Mouse (Mus musculus) lung, embryonic 14.5 days (tissue): ENCODE results near the gene Smndc1. TPM values are rescaled to one million over a fixed set of nuclear protein-coding genes. Genes with fewer than 3 reads are reported as not detected.

Source experiments
- ATAC-seq: fragments of 200-750 bp; cut with Nextera tagmentation; 2 replicates; pipeline ENCODE4 v1.8.0; 2017; ENCODE audit warnings: mild to moderate bottlenecking, moderate TSS enrichment, moderate library complexity; ENCODE audit not compliant: insufficient read depth
- DNase-seq: peaks from one replicate; pipeline ENCODE4 v3.0.0-alpha.2; 2015
- H3K27ac ChIP-seq: fragments of 300-500 bp; sonication (generic); 2 replicates; pipeline ENCODE4 v1.5.1; 2014; ENCODE audit warnings: low read depth, mild to moderate bottlenecking, moderate library complexity
- H3K27me3 ChIP-seq: fragments of 300-500 bp; sonication (generic); 2 replicates; pipeline ENCODE4 v1.6.1; 2014; ENCODE audit warnings: low read length, control low read depth; ENCODE audit not compliant: insufficient read depth
- H3K36me3 ChIP-seq: fragments of 300-500 bp; sonication (generic); 2 replicates; pipeline ENCODE4 v1.6.1; 2014; ENCODE audit warnings: control low read depth; ENCODE audit not compliant: insufficient read depth
- H3K4me1 ChIP-seq: fragments of 300-500 bp; sonication (generic); 2 replicates; pipeline ENCODE4 v1.6.1; 2014; ENCODE audit warnings: antibody characterized with exemption, control low read depth; ENCODE audit not compliant: insufficient read depth
- H3K4me2 ChIP-seq: fragments of 300-500 bp; sonication (generic); 2 replicates; pipeline ENCODE4 v1.6.1; 2014; ENCODE audit warnings: mild to moderate bottlenecking
- H3K4me3 ChIP-seq: fragments of 300-500 bp; sonication (generic); 2 replicates; pipeline ENCODE4 v1.5.1; 2014; ENCODE audit warnings: low read depth, low read length
- H3K9ac ChIP-seq: fragments of 300-500 bp; sonication (generic); 2 replicates; pipeline ENCODE4 v1.6.1; 2014
- H3K9me3 ChIP-seq: fragments of 300-500 bp; sonication (generic); 2 replicates; pipeline ENCODE4 v1.6.1; 2016; ENCODE audit warnings: low read depth, low read length, control low read depth
- CTCF ChIP-seq: IDR thresholded peaks from 2 replicates; pipeline ENCODE4 v1.5.1; 2016; ENCODE audit warnings: antibody characterized with exemption, low read depth
- WGBS: fragments of 180-500 bp; shearing (Covaris S2); extraction: QIAGEN DNeasy Blood & Tissue Kit; methylation state at CpG from one replicate; pipeline ENCODE4 v1.1.7; 2014; 5-methylcytosine and 5-hydroxymethylcytosine counted together
- polyA plus RNA-seq: library from polyadenylated mRNA; unstranded; fragments of >200 nt; fragmentation: Nextera tagmentation; extraction: Ambion mirVana; gene quantifications from 2 replicates; pipeline ENCODE4 v1.2.1, GENCODE M21; 2014

The Smndc1 gene
- polyA plus RNA-seq, 1 experiment from 2014 or later: 45.8 TPM

DNA sequence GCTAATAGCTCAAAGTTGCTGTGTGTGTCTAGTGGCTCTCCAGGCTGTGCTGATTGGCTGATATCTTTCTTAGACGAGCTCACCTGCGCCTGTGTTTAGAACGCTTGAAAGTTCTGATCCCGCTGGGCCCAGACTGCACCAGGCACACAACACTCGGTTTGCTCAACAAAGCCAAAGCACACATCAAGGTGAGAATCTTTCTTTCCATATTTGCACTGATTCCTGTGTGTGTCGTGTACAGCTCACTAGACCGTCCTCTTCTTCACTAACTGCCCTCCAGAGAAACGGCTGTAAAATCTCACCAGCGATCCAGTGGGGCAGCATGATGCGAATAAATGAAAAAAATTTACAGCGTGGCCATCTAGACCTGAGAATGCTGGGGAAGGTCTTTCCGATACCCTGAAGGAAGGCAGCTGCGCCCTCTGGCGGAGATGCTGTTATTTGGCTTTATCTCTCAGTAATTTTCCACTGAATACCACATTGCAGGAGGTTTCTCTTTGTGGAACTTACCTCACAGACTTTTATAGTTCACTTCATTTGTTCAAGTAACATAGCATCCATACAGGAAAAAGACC, 20.8 kb downstream of the Smndc1 start:
- peak overlapping the region; percentile 7; the same call in 1 of the 2 replicates for H3K4me2 ChIP-seq

DNA sequence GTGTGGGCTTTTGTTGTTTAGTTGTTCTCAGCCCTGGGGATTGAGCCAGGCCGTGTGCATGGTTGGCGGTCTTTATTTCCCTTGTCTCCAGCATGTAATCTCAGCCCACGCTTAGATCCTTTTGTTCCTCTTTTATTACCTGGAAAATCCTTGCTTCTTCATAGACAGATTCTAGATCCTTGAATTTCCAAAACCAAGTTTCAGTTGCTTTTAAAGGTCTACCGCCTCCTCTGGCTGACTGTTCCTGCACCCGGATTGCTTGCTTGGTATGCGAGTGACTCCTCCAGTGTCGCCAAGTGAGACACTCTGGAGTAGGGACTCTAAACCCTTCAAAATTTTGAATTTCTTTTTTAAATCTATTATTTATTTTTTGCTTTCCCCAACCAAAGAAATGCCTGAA, 23.5 kb downstream of the Smndc1 start:
- no peak for TF ChIP-seq CTCF
- ATAC-seq (no peak), DNase-seq (no peak)
- 85% methylated on average over 7 of the region's 7 CpGs for WGBS
- H3K9me3 ChIP-seq: no peaks in the 10 kb centered on the region
- H3K9ac ChIP-seq: no peak overlapping the region
- peaks cover 7% of the 10 kb centered on the region for H3K36me3 ChIP-seq
- no peaks in the 10 kb centered on the region for H3K27me3 ChIP-seq
- H3K4me3 ChIP-seq: no peak overlapping the region
- H3K4me1 ChIP-seq: peaks cover 26% of the 10 kb centered on the region
- no peak overlapping the region for H3K4me2 ChIP-seq
- H3K27ac ChIP-seq: no peak overlapping the region

More for the DNA sequence above, 20.8 kb downstream of the Smndc1 start:
- peak; percentile 95 for DNase-seq
- Histone ChIP-seq H3K9ac (0 out of 2 replicates have a peak overlapping the region, but pooled peaks have one; percentile 11), H3K27ac (no peak overlapping the region), H3K36me3 (peaks cover 22% of the 10 kb centered on the region), H3K9me3 (no peaks in the 10 kb centered on the region), H3K27me3 (no peaks in the 10 kb centered on the region), H3K4me1 (peaks cover 21% of the 10 kb centered on the region), H3K4me3 (no peak overlapping the region)
- 0 out of 2 replicates have a peak, but pooled peaks have one; percentile 32 for ATAC-seq
- TF ChIP-seq CTCF: peak; percentile 89
- 27% methylated on average over 14 of the region's 14 CpGs for WGBS

DNA sequence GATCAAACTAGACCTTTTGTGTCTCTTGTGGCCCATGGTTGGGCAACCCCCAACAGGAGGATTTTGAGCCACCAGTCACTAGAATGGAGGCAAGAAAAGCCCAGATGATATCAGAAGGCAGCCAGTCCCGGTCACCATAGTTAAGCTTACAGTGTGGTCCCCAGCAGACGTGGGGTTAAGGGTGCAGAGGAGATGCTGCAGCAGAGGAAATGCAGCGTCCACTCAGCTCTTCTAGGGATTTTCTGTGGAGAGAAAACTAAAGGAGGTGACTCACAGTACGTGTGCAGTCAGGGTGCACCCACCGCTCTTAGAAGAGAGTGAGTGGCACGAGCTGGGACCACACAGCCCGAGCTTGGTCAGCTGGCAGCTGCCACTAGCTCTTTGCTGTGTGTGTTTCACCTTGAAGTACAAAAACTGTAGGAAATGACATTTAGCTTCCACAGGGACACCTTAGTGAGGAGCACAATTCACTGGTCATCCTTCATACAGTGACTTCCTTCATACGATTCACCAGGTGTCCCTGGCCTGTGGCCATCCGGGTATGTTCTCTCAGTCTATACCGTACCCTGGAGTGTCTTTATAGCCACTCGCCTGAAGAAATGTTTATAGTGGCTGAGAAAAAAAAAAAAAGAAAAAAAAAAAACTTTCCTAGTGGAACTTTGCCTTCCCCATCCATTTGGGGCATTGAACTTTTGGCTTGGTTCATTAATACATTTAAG, 24.2 kb downstream of the Smndc1 start:
- DNase-seq: no peak
- 58% methylated on average over 11 of the region's 11 CpGs for WGBS
- peak overlapping the region; percentile 82; the same call in 1 of the 2 replicates for H3K27ac ChIP-seq

DNA sequence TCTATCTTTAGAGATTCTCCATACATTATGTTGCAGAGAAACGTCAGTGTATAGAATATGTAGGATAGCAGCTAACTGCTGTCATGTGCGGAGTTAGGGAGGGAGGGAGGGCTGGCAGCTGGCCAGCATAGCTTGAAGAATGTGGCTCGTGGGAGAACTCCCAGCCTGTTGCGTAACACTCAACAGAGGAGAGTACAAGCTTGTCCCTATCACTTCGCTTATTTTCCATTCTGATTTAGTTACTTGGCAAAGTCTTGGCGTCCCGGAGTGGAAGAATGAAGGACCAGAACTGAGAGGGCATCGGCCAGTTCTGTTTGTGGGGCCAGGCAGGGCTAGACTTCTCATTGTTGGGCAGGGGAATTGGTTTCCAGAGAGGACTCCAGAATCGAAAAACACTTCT, 25.4 kb downstream of the Smndc1 start:
- no peak overlapping the region for H3K4me3 ChIP-seq
- H3K4me1 ChIP-seq: peaks cover 32% of the 10 kb centered on the region
- peak overlapping the region; percentile 82 for H3K27ac ChIP-seq
- ATAC-seq: peak; percentile 95
- WGBS: 5% methylated on average over 9 of the region's 9 CpGs
- no peaks in the 10 kb centered on the region for H3K9me3 ChIP-seq
- H3K4me2 ChIP-seq: peak overlapping the region; percentile 50
- H3K36me3 ChIP-seq: no peaks in the 10 kb centered on the region
- TF ChIP-seq CTCF: no peak
- peak; percentile 99 for DNase-seq
- no peak overlapping the region for H3K9ac ChIP-seq
- no peaks in the 10 kb centered on the region for H3K27me3 ChIP-seq

More for the DNA sequence above, 24.2 kb downstream of the Smndc1 start:
- Histone ChIP-seq H3K9ac (no peak overlapping the region), H3K36me3 (0 out of 2 replicates have a peak, but pooled peaks cover under 1% of the 10 kb centered on the region), H3K4me3 (no peak overlapping the region), H3K4me2 (no peak overlapping the region), H3K9me3 (no peaks in the 10 kb centered on the region), H3K4me1 (peaks cover 26% of the 10 kb centered on the region), H3K27me3 (no peaks in the 10 kb centered on the region)
- no peak for TF ChIP-seq CTCF
- ATAC-seq: no peak

DNA sequence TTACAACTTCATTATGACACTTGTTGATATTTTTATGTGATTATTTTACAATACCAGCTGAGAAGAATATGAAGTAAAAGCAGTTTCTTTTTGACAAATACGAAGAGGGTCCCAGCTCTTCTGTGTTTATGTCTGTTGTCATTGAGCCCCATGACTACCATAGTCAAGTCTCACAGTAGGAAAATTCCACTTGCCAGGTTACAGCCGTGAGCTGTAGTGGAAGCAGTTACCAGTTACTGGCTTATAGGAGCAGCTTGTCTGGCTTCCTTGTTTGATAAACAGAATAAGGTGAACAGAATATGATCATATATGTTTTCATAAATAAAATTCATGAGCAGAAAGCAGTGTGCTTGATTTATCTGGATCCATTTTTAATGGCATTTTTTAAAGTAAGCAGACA, 25.8 kb downstream of the Smndc1 start:
- H3K27ac ChIP-seq: peak overlapping the region; percentile 32; the same call in 1 of the 2 replicates
- TF ChIP-seq CTCF: no peak
- H3K4me2 ChIP-seq: peak overlapping the region; percentile 29
- no peaks in the 10 kb centered on the region for H3K27me3 ChIP-seq
- no peak overlapping the region for H3K9ac ChIP-seq
- H3K4me3 ChIP-seq: no peak overlapping the region
- H3K36me3 ChIP-seq: no peaks in the 10 kb centered on the region
- H3K9me3 ChIP-seq: no peaks in the 10 kb centered on the region
- peak; percentile 59 for DNase-seq
- H3K4me1 ChIP-seq: peaks cover 35% of the 10 kb centered on the region
- WGBS: 46% methylated on average over 2 of the region's 2 CpGs
- peak; percentile 48; the same call in 1 of the 2 replicates for ATAC-seq

DNA sequence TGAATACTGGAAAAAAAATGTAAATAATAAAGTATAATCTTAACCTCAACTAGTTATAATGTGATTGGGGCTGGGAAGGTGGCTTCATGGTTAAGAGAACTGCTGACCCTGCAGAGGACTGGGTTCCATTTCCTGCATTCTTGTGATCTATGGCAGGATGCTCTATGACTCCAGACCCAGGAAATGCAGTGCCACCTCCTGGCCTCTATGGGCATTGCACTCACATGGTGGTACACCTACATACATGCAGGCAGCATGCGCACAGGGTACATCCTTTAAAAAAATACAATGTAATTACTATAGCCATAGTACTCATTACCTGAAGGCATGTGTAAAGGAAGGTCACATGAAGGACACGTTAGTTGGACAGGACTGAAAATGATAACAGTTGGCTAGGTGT, 27.4 kb downstream of the Smndc1 start:
- 39% methylated on average over 2 of the region's 2 CpGs for WGBS
- peak; percentile 60 for DNase-seq
- no peak overlapping the region for H3K4me3 ChIP-seq
- no peak overlapping the region for H3K4me2 ChIP-seq
- peaks cover 37% of the 10 kb centered on the region for H3K4me1 ChIP-seq
- no peak overlapping the region for H3K9ac ChIP-seq
- H3K9me3 ChIP-seq: no peaks in the 10 kb centered on the region
- ATAC-seq: no peak
- no peaks in the 10 kb centered on the region for H3K27me3 ChIP-seq
- no peaks in the 10 kb centered on the region for H3K36me3 ChIP-seq
- TF ChIP-seq CTCF: peak; percentile 67
- H3K27ac ChIP-seq: no peak overlapping the region

DNA sequence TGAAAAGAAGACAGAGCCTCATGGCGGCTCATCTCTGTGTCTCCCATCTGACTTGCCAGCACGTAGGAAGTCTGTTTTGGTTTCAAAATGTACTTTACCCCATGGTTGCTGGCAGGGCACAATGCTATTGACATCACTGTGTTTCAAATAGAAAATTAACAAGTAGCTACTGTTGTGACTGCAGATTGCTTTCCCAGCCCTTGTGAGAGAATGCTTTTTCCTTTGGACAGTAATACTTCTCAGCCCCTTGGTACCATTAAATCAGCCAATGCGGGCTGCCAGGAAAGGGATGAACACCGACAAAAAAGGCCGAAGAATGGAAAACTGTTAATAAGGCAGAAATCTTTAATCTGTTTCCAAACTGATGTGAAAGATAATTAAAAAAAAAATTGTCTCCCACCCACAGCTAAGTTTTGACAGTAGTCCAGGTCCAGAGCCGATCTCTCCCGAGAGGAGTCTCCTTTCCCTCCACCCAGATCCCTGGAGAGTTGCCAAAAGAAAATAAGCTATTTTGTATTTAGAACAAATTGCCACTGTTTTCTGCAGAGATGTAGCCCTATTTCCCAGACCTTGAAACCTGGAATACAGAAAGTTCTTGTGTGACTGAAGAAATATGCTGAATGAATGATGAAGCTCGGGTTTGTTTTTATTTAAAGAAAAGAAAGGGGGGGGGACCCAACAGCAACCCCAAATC, 30.0 kb downstream of the Smndc1 start:
- WGBS: 43% methylated on average over 8 of the region's 8 CpGs
- no peak overlapping the region for H3K9ac ChIP-seq

More for the DNA sequence above, 30.0 kb downstream of the Smndc1 start:
- TF ChIP-seq CTCF: no peak
- H3K4me2 ChIP-seq: peak overlapping the region; percentile 53
- ATAC-seq: no peak
- no peak overlapping the region for H3K4me3 ChIP-seq
- no peak overlapping the region; the same call in 1 of the 2 replicates for H3K27ac ChIP-seq
- peaks cover 23% of the 10 kb centered on the region for H3K4me1 ChIP-seq
- peak; percentile 82 for DNase-seq
- H3K27me3 ChIP-seq: no peaks in the 10 kb centered on the region
- H3K36me3 ChIP-seq: no peaks in the 10 kb centered on the region
- no peaks in the 10 kb centered on the region for H3K9me3 ChIP-seq
